Mouse (Mus musculus) small intestine, adult 2 months (tissue): ENCODE data around the gene Pidd1.
A peak's percentile ranks its signal among the peaks of the same experiment; 100 is the strongest.

Experiments used
- CTCF ChIP-seq: fragments of 200-500 bp; IDR thresholded peaks from 2 replicates; pipeline ENCODE4 v1.5.1; 2012; ENCODE audit warnings: low read depth, mild to moderate bottlenecking, control low read depth, inconsistent platforms, low read length, moderate library complexity, mixed read lengths; ENCODE audit not compliant: insufficient replicate concordance, insufficient read length; ENCODE audit errors: extremely low read depth
- POLR2A ChIP-seq: fragments of 200-500 bp; IDR thresholded peaks from 2 replicates; pipeline ENCODE4 v1.6.1; 2012; ENCODE audit warnings: low read depth, mild to moderate bottlenecking, control low read depth, inconsistent platforms, low read length, moderate library complexity

DNA sequence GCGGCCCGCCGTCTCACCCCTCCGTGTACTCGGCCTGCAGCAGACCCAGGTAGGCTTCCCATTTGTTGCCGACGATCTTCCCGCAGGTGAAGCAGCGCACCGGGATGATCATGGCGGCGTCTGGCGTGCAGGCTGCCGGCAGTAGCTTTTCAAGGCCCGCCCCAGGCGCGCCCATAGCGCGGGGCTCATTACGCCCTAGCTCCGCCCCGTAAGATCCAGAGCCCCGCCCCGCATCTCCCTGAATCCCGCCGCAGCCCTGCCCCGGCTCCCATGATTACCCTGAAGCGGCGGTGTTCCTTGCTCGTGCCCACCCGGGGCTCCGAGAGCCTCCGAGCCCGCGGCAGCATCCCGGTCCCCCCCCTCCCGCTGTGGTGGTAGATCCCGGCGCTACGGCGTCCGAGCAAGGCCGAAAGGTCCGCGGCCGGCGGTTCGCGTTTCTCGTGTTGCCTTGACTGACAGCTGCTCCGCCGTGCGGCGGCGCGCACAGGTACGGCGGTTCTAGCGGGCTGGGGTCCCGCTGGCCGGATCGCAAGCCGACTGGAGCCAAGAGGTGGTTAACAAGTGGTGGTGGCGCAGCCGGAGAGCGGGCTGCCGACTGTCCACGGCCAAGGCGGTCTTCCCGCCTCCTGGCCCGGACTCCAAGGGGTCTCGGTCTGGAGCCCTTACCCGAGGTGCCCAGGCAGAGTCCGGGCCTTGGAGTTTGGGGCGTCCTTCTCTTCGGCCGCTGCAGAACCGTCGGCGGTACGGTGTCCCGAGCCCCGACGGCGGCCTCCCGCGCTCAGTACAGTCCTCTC, 31.4 kb upstream of the Pidd1 start, which contains the start of the genes Polr2l and Tspan4:
- TF ChIP-seq POLR2A (peak; percentile 68), CTCF (no peak)
